Mouse (Mus musculus): ENCODE results near the gene Cstf2t.
A peak's percentile ranks its signal among the peaks of the same experiment; 100 is the strongest.

GRCm38 (mm10) chr19:31082662-31083429 is at the start of gene Cstf2t:
- TF ChIP-seq POLR2A (IDR thresholded peaks at IDR 0.05; ENCODE audit: insufficient read depth, low read length) (peak; percentile 67), CTCF (IDR thresholded peaks at IDR 0.05; ENCODE audit: low read depth, low read length) (no peak), EP300 (IDR thresholded peaks at IDR 0.05; ENCODE audit: insufficient read depth, low read depth, low read length) (no peak)
